Mouse (Mus musculus): ENCODE measurements at regions not wholly inside any gene's neighbourhood (a gene's known extent, or its start where the extent isn't known, plus 50 kb on each side); places are given as distances from the start of the nearest gene placed in this dataset.
A peak's percentile ranks its signal among the peaks of the same experiment; 100 is the strongest.

DNA sequence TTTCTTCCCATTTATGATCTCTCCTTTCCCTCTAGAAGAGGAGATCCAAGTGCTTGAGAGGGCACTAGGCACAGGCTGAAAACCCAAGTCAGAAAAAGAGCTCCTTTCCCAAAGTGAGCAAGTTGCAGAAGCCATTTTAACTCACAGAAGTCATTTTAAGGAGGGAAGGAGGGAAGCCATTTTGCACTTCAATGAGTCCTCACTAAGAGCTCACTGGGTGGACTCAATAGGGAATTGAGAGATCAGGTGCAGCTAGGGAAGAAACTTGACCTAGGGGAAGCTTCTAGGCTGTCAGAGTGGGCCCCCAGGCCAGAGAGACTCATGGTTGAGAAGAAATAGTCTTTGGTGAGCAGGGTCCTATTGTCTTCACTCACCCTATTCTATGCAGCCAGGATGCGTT lies 363.5 kb upstream of the Nrp1 start:
- DNase-seq = no peak

DNA sequence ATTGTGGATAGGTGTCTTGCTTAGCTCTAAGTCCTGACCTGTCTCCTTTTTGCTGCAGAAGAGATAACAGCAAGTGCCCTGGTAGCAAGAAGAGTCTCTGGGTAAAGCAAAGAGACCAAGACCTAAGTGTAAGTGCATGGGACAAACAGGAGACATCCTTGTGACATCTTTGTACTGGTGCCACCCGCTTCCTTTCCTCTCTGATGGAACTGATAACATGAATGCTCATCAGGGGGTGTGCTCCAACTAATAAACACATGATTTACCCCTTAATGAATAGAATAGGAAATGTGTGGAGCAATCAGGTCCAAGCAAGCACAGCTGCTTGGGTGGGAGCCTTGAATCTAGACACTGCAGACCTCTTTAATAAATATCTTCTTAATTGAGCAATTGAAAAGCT lies 362.9 kb upstream of the Nrp1 start:
- no peak for DNase-seq

DNA sequence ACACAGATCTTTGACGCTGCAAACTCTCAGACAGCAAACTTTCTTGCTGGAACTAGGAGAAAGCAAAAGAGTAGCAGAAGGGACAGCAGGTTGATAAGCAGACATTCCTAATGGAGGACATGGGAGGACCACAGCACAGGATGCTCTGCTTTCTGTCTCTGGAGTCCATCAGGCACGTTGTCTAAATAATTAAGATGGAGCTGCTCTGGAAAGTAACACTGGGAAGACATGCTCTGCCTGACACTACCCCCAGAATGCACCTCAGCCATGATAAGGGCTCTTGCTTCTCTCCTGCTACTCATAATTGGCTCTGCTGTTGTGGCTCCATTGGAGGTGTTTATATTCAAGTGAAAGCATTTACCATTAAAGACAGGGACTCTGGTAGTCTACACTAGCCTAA lies 356.0 kb upstream of the Nrp1 start:
- DNase-seq = no peak

DNA sequence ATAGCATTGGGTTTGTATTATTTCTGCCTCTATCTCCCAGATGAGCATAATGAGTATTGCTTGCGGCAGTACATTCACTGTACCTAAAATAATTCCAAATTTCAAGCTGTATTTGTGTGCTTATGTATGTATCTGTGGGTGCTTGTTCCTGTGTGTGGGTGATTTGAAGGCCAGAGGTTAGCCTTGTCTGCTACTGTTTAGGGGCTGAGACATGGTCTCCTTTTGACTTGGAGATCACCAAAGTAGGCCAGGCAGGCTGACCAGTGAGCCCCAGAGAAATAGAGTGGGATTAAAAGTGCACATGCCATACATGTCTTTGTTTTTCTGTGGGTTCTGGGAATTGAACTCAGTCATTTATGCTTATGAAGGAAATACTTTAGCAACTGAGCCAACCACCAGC lies 355.6 kb upstream of the Nrp1 start:
- no peak for DNase-seq

DNA sequence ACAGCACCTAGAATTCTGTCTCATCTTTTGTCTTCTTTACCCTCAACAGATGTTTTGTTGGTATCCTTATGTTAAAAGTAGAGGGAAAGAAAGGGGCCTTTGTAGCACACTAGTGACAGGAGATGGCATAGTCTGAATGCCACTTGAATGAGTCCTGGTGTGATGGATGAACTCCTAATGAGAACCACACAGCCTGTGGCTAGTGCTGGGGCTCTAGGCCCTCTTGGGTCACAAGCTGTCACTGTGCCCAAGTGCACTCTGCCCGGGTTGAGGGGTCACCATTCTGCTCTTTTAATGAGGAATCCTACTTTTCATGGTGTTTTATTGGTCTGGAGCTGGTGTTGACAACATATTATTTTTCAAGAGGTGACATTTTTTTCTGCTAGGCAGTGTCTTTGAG lies 355.0 kb upstream of the Nrp1 start:
- DNase-seq = no peak

DNA sequence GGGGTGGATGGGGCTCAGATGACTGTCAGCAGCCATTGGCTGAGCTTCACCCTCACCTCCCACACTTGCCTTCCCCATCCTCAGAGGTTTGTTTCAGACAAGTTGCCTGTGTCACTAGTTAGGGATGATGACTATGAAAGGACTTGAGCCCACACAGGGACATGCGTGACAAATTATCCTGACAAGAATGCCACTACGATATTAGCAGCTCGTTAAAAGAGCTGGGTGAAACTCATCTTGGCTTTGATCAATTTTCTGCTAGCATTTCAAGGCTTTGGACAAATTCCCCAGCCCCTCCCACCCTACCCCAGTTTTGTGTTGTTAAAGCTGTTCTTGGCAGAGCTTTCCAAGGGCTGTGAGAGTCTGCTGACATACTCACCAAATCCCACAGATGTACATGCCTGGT lies 354.5 kb upstream of the Nrp1 start:
- no peak for DNase-seq

DNA sequence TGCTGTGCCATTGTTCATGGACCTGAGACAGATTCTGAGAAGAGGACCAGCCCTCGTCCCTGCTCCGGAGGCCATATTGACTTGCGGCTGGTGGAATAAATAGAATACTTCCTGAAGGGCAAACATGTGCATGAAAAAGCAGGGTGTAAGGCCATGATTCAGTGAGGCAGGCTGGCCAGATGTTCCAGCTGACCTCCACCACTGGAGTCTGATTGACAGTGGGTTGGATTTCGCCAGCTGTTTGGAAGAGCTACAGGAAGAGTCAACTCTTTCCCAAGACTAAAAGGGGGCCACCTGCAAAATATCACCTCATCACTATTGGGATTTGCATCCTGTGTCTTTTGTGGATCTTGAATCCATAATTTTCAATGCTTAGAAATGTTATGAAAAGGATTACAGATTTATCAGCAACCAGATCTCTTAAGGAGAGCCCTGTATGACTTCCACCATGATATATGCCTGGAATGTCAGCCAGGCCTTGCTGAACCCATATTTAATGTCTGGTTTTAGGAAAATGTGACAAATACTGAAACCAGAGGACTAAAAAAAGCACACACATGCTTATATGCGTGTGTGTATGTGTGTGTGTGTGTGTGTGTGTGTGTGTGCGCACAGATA lies 348.9 kb upstream of the Nrp1 start:
- no peak for DNase-seq

DNA sequence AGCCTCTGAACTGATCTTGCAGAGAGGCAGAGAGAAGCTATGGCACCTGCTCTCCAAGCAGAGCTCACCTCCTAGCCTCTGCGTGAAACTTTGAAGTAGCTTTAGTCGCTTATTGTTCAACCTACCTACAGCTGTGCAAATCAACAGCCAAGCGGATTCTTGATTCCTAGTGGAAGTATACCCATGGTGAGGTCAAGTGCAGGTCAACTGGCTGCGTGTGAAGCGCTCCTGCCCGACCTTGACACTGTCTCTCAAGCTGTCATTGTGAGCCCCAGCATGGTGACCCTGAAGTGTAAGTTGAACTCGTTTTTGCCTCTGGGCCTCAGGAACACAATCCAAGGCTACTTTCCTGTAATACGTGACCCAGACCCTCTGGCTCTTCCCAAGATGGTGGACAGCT lies 341.2 kb upstream of the Nrp1 start:
- no peak for DNase-seq

DNA sequence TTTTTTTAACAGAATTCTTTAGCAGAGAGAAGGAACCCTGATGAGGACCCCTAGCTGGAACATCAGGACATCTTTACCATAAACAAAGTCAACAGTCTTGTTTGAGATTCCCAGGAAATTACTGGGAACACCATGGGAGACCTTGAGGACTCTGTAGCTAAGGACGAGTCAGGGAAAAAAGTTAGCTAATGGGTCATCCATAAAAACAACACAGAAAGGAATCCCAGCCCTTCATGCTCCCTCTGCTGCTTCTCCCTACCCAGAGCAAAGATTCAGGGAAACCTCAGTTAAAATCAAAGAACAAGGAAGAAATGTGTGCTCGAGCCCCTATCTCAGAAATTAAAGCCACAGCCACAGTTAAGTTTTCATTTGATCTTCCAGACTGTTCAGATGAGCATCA lies 334.7 kb upstream of the Nrp1 start:
- DNase-seq = no peak

DNA sequence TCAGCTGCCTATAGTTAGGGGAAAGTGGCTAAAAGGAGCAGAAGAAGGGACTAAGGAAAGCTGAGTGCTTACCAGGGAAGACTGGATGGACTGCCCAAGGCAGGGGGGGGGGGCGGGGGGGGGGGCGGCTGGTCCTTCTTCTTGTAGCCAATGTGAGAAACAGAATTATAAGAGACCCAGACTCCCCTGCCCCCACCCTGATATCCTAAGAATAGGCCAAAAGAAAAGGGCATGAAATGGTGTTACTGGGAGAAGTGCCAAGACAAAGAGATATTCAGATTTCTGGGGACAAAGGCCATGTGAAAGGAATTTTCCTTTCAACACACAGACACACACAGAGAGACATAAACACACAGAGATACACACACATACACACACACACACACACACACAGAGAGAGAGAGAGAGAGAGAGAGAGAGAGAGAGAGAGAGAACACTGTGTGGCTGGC lies 333.6 kb upstream of the Nrp1 start:
- no peak for DNase-seq

DNA sequence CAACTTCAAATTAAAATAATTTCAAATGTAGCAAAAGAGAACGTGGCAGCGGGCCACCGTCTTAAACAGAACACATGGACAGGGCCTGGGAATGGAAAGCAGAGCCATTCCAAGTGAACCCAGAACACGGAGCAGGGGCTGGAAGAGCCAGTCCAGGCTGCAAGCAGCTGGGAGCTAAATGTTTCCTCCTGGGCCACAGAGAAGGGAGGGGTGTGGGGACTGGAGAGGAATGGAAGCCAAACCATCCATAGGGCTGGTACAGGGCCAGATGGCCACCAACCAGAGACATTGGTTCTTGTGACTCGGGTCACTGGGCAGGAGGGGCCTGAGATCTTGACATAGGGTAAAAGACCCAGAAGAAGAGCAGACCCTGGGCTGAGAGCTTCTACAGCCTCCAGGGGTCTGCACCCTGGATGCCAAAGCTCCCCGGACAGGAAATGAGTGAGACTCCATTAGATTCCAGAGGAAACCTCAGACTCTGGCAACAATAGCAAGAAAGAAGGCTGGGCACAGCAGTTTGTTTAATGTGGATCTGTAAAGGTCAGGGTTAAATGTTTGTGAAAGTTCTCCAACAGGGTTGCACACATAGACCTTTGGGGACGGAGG lies 333.1 kb upstream of the Nrp1 start:
- DNase-seq = peak; percentile 23

DNA sequence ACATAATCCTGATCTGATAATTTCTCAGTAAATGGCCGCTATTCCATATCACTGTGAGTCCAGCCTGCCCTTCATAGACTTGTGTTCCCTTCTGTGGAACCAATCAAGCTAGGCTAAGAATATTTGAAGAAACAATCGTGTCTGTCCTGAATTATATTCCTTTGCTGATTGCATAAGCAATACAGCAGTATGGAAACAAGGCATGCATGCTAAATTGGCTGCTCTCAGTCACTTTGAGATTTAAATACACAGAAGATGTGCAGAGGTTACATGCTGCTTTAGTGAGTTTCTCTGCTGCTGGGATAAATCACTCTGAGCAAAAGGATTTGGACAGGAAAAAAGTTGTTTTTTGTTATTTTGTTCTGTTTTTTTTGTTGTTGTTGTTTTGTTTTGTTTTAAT lies 331.4 kb upstream of the Nrp1 start:
- DNase-seq = no peak

DNA sequence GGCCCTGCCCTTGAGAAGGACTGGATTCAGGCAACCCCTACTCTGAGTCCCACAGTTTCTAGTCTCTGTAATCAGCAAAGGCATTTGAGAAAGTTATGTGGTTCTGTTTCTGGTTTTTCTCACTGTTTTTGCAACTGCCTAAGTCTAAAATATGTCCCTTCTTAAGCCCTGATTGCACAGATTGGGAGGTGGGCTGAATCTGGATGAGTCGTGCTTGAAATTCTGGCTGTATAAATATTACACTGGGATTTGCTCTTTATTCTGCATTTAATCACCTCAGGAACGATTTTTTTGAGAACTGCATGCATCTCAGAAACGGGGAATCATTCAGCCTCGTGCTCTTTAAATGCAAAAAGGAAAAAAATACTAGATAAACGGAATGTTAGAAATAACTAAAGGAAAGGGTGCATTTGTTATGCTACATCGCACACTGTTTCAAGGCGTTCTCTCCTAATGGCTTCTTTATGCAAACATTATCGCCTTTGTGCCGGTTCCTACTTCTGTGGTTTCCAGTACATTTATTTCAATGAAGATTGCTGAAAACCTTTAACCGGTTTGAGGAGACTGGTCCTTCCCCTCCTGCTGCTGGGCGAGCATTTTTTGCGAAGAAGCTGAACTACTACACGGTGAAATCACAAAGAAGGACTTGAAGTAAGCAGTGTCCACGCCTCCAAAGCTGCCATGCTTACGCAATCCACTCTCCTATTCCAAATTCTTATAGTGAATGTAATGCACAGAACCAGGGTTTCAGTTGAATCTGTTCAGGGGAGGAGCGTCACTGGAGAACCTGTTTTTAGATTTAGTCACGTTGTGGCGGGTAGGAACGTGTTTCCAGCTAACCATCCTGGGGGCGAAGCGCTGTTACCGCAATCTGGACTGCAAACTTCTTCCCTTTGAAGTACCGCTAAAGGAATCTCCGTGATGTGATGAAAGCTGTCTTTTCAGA lies 327.8 kb upstream of the Nrp1 start:
- no peak for DNase-seq

DNA sequence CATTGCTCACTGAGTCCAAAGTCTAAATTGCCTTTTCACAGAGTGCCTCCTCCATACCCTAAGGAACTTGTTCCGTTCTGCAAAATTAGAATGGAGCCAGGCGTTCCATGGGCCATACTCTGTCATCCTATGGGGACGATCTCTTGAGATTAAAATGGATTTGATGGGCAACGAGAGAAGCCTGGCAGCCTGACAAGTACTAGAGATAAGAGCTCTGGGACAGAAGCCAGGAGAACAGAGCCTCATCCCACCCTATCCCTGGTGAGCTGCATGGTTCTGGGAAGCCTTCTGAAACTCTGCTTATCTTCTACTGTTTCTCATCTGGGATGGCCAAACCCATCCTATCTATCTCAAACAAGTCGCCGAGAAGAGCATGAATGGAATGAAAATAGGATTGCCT lies 324.3 kb upstream of the Nrp1 start:
- DNase-seq = no peak

DNA sequence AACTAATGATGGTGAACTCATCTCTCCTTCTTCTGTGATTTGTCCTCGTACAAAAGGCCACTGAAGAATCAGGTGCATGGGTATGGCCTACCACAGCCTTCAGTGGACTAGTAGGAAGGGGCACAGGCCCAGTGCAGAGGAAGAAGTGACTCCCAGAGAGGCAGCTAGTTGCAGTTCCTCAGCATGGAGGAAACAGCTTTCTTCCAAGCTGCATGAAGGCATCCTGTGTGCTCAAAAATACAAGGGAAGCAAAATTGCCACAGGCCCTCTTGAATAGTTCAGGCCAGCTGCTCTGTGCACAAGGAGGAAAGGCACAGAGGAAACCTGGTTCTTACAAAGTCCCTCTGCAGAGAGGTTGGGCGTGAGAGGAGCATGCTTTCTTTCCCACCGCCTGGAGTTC lies 322.7 kb upstream of the Nrp1 start:
- DNase-seq = no peak

DNA sequence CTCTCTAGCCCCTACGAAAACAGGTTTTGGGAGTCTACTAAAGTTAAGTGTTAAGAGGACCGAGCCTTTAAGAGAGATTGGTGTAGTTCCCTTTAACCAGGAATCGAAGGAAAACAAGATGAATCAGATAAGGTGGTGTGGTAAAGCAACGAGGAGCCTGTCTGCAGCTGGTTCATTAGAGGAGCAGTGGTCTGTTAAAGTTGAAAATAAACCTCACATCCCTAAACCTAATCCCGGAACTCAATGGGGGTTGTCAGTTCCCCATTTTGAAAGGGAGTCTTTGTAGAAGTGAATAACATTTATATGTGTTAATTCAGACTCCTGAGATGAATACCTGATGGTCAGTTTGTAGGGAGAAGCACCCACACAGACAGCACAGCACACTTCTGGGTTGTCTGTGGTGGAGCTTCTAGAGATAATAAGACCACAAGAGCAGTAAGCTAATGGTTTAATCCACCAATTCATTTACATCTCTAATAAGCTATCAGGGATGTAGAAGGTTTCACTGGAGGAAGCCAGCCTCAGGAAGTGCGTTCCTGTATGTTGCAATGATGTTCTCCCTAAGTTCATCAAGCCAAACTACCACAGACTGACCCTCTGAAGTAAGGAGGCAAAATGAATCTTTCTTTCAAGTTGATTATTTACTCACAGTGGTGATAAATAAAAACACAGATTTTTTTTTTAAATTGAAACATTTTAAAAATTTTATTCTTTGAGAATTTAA lies 318.9 kb upstream of the Nrp1 start:
- DNase-seq = no peak

DNA sequence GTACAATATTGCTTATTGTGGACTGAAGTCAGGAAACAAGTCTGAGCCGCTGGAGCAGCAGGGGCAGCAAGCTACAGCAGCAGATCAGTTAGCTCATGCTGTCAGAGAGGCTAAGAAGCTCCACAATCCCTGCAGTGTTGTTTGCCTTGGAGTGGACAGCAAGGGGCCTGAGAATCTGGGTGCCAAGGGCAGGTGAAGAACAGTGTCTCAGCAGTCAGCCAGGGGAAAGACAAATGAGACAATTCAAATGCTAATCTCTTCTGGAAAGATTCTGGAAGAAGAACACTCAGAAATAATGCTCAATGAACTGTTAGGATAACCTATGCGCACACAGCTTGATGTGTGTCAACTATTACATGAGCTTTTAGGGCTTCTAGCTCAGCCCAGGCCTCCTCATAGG lies 315.5 kb upstream of the Nrp1 start:
- DNase-seq = no peak

DNA sequence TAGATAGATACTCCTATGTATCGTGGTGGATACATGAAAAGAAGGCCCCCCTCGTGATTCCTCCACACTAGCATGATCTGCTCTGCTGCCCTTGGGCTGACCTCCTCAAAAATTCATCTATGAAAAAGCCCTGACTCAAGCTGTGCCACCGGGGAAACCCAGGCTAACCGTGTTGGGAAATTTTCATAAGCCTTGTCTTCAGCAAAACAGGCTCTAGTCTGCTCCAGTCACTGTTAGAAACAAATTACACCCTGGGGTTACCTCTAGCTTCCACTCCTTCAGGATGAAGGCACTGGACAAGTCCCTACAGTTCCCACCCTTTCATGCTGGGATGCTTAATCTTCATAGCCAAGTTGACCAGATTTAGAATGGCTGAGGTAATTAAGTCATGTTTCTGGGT lies 315.0 kb upstream of the Nrp1 start:
- no peak for DNase-seq

DNA sequence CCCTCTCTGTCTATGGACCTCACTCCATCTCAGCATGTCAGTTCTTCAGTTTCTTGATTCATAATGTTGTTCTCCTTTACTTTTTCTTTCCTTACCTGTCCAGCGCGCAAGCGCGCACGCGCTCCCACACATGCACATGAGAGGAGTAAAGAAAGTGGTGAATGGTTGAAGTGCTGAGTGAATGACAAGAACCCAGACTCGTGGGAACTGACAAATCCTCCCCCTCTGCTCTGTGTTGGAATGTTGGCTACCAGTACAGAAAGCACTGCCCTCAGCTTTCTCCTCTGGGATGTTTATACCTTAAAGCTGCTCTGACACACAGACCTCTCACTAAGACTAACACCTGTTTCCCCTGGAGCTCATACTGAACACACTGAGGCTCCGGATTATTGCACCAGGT lies 302.2 kb upstream of the Nrp1 start:
- no peak for DNase-seq

DNA sequence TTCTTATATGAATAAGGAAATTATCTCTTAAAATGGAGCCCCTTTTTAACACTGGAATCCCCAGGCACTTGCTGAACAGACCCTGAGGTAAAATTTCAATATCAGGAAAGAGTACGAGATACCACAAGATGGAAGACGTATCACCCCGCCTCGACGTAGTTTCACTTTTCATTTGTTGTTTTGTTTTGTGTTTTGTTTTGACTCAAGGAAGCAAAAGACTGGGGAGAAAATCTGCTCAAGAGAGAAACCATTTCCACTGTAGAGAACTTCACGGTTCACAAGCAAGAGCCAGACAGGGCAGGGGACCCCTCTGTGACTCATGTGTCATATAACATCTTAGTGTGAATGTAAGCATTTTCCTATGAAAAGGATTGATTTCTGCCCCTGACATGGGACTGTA lies 300.6 kb upstream of the Nrp1 start:
- DNase-seq = no peak

DNA sequence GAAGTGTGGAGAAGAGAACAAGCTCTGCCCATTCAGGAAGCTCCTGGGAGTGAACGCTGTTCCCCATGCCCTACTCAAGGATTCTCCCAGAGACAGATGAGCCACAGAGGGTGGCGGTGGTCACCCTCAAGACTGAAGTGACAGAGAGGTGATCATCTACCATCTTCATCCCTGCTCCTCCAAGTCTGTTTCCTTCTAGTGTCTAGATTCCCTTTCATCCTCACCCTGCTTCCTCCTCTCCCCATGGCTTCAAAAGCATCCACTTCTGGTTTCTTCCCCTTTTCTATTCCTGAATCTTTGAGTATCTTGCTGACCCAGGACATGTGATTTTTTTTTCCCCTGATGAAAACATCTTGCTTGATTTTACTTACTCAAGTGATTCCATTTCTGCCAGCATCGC lies 298.6 kb upstream of the Nrp1 start:
- DNase-seq = no peak

DNA sequence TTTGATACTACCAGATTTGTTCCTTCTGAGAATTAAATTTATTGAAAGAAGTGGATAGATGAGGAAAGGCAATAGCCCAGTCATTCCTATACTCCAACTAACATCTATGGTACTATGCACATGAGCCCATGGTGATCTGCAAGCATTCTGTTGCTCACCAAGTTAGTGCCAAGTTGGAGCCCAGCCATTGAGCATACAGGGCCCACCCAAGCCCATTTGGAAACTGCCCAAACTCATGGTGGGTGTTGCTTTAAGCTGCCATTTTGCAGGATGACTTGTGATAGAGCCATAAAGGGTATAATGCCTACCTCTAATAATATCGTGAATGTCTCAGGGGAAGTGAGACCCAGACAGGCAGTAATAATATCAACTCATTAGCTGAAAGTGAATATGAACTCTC lies 294.2 kb upstream of the Nrp1 start:
- DNase-seq = no peak

DNA sequence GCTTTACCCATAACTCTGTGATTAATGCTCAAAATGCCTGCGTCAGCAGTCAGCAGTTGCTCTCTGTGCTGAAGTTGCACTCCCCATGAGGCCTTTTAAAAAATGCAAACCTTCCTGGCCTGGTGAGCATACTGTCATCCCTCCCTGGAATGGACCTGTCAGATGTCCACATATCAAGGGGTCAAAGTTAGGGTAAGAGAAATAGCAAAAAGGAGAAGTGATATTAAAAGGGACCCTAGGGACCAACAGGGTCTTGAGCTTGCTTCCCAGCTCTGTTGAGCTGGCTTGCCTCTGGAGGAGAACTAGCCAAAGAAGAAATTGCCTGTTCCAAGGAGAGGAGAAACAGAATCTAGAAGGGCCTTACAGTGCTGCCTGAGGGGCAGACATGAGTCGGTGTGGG lies 293.3 kb upstream of the Nrp1 start:
- DNase-seq = no peak
